Mouse (Mus musculus) forebrain, embryonic 15.5 days (tissue): ENCODE measurements around the gene Syk. TPM values are rescaled to one million over a fixed set of nuclear protein-coding genes. Genes with fewer than 3 reads are reported as not detected.

Source experiments
- ATAC-seq: fragments of 200-750 bp; cut with Nextera tagmentation; replicated peaks from 2 replicates; pipeline ENCODE4 v1.8.0; 2017; ENCODE audit warnings: mild to moderate bottlenecking, moderate TSS enrichment, moderate library complexity
- H3K27ac ChIP-seq: fragments of 300-500 bp; sonication (generic); replicated peaks from 2 replicates; pipeline ENCODE4 v1.5.1; 2015; ENCODE audit warnings: mild to moderate bottlenecking, inconsistent platforms
- H3K27me3 ChIP-seq: fragments of 300-500 bp; sonication (generic); 2 replicates; pipeline ENCODE4 v1.6.1; 2015; ENCODE audit warnings: inconsistent platforms
- H3K36me3 ChIP-seq: fragments of 300-500 bp; sonication (generic); 2 replicates; pipeline ENCODE4 v1.6.1; 2015; ENCODE audit warnings: mild to moderate bottlenecking, inconsistent platforms
- H3K4me1 ChIP-seq: fragments of 300-500 bp; sonication (generic); 2 replicates; pipeline ENCODE4 v1.6.1; 2015; ENCODE audit warnings: inconsistent platforms
- H3K4me2 ChIP-seq: fragments of 300-500 bp; sonication (generic); replicated peaks from 2 replicates; pipeline ENCODE4 v1.6.1; 2015; ENCODE audit warnings: mild to moderate bottlenecking, inconsistent platforms
- H3K4me3 ChIP-seq: fragments of 300-500 bp; sonication (generic); 2 replicates; pipeline ENCODE4 v1.5.1; 2015; ENCODE audit warnings: mild to moderate bottlenecking, inconsistent platforms
- H3K9ac ChIP-seq: fragments of 300-500 bp; sonication (generic); replicated peaks from 2 replicates; pipeline ENCODE4 v1.6.1; 2015; ENCODE audit warnings: mild to moderate bottlenecking, inconsistent platforms
- H3K9me3 ChIP-seq: fragments of 300-500 bp; sonication (generic); 2 replicates; pipeline ENCODE4 v1.6.1; 2016; ENCODE audit warnings: inconsistent platforms
- WGBS: fragments of 180-500 bp; shearing (Covaris S2); methylation state at CpG from one replicate; pipeline ENCODE4 v1.1.7; 2015; ENCODE audit warnings: mixed read lengths; 5-methylcytosine and 5-hydroxymethylcytosine counted together
- polyA plus RNA-seq: library from polyadenylated mRNA; unstranded; fragments of >200 nt; fragmentation: Nextera tagmentation; extraction: Ambion mirVana; gene quantifications from 2 replicates; pipeline ENCODE4 v1.2.1, GENCODE M21; 2015

The Syk gene
- polyA plus RNA-seq, 1 experiment from 2014 or later: 1.2 TPM

- no peak overlapping the region for H3K27ac ChIP-seq
- H3K9me3 ChIP-seq: no peaks in the 10 kb centered on the region
- no peak overlapping the region for H3K4me3 ChIP-seq
- H3K27me3 ChIP-seq: no peaks in the 10 kb centered on the region
- WGBS: 90% methylated on average over 10 of the region's 10 CpGs
- no peak for ATAC-seq
- no peaks in the 10 kb centered on the region for H3K36me3 ChIP-seq
- H3K9ac ChIP-seq: no peak overlapping the region
- no peak overlapping the region for H3K4me2 ChIP-seq
- H3K4me1 ChIP-seq: 0 out of 2 replicates have a peak, but pooled peaks cover 6% of the 10 kb centered on the region
Measured at GRCm38 (mm10) chr13:52636176-52636748, 53.3 kb downstream of the Syk start.

DNA sequence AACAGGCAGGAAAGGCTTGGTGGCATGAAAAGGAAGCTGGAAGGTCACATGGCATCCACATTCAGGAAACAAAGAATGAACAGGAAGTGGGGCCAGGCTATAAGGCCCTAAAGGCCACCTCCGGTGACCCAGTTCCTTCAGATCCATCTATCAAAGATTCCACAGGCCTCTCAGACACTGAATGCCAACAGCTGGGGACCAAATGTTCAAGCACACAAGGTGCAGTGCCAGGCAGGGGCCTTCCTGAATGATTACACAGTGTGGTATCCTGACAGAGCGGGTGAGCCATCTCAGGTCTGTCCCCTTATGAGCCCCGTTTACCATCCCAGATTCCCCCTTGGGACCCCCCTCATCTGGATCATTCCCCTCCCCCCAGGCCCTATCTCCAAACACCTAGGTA is 63.6 kb downstream of the Syk start:
- no peaks in the 10 kb centered on the region for H3K27me3 ChIP-seq

DNA sequence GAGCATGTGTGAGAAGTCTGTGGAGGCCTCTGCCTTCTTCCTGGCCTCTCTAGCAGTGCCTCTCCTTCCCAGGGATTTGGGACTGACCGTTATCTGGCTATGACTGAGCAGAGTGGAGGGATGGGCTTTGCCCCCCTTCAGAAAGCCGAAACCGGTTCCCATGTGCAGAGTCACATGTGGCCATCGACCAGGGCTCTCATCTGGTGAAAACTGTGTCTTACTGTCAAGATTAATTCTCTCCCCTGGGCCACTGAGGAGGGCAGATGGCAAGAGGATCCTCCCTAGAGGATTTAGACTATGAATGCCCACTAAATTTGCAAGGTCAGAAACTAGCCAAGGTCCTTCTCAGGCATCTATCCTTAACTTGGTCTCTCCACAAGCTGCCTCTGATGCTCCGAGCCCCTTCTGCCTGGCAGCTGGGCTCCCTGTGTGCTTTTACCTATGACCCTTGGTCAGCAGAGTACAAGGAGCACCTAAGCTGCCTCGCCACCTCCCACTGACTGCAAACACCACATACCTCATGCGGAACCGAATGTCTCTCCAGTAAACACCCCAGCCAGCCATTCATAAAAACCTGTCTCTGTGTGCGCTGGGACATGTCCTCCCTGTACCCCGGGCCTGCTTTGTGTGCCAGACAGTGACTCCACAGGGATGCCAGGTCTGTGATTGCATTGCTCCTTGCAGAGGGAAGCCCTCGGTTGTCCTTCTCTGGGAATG is 65.2 kb downstream of the Syk start:
- Histone ChIP-seq H3K9me3 (no peaks in the 10 kb centered on the region), H3K4me3 (no peak overlapping the region), H3K27ac (no peak overlapping the region), H3K4me2 (no peak overlapping the region), H3K27me3 (no peaks in the 10 kb centered on the region), H3K36me3 (no peaks in the 10 kb centered on the region), H3K4me1 (no peaks in the 10 kb centered on the region), H3K9ac (no peak overlapping the region)
- ATAC-seq: no peak
- WGBS: 59% methylated on average over 11 of the region's 11 CpGs

More for the DNA sequence above, 63.6 kb downstream of the Syk start:
- Histone ChIP-seq H3K4me2 (no peak overlapping the region), H3K36me3 (no peaks in the 10 kb centered on the region), H3K27ac (no peak overlapping the region), H3K4me1 (no peaks in the 10 kb centered on the region), H3K4me3 (no peak overlapping the region), H3K9me3 (no peaks in the 10 kb centered on the region), H3K9ac (no peak overlapping the region)
- no peak for ATAC-seq
- WGBS: 89% methylated on average over 3 of the region's 3 CpGs

DNA sequence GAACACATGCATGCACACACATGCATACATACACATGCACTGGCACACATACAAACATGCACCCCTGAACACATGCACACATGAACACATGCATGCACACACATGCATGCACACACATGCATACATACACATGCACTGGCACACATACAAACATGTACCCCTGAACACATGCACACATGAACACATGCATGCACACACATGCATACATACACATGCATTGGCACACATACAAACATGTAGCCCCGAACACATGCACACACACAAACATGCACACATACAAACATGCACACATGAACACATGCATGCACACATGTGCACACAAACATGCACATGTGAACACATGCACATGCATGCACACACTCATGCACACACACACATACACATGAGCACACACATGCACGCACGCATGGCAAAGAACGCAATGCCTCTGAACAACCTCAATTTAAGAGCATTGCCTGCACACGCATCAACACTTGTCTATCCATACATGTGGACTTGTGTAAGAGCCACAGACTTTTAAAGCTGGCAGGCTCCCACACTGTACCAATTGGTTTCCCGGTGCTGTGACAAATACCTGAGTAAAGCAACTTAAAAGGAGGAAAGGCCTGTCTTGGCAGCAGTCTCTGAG is 66.9 kb downstream of the Syk start:
- H3K4me2 ChIP-seq: no peak overlapping the region
- no peaks in the 10 kb centered on the region for H3K36me3 ChIP-seq
- H3K9ac ChIP-seq: no peak overlapping the region
- H3K27ac ChIP-seq: no peak overlapping the region
- no peak for ATAC-seq
- 95% methylated on average over 6 of the region's 6 CpGs for WGBS
- H3K9me3 ChIP-seq: no peaks in the 10 kb centered on the region
- H3K4me1 ChIP-seq: peaks cover 5% of the 10 kb centered on the region; the same call in 1 of the 2 replicates
- no peak overlapping the region for H3K4me3 ChIP-seq
- H3K27me3 ChIP-seq: no peaks in the 10 kb centered on the region

GRCm38 (mm10) chr13:52651383-52652252 is 68.6 kb downstream of the Syk start:
- no peaks in the 10 kb centered on the region for H3K27me3 ChIP-seq
- H3K9me3 ChIP-seq: no peaks in the 10 kb centered on the region
- no peak overlapping the region for H3K27ac ChIP-seq
- no peak overlapping the region for H3K4me2 ChIP-seq
- H3K4me1 ChIP-seq: peaks cover 5% of the 10 kb centered on the region; the same call in 1 of the 2 replicates
- ATAC-seq: no peak
- no peak overlapping the region for H3K4me3 ChIP-seq
- H3K36me3 ChIP-seq: no peaks in the 10 kb centered on the region
- 53% methylated on average over 11 of the region's 12 CpGs for WGBS
- H3K9ac ChIP-seq: no peak overlapping the region

- Histone ChIP-seq H3K4me3 (no peak overlapping the region), H3K4me1 (peaks cover 5% of the 10 kb centered on the region; the same call in 1 of the 2 replicates), H3K4me2 (no peak overlapping the region), H3K27ac (no peak overlapping the region), H3K36me3 (no peaks in the 10 kb centered on the region), H3K9ac (no peak overlapping the region), H3K9me3 (no peaks in the 10 kb centered on the region), H3K27me3 (no peaks in the 10 kb centered on the region)
- ATAC-seq: no peak
- 88% methylated on average over 8 of the region's 8 CpGs for WGBS
Measured at GRCm38 (mm10) chr13:52652253-52652628, 69.3 kb downstream of the Syk start.

DNA sequence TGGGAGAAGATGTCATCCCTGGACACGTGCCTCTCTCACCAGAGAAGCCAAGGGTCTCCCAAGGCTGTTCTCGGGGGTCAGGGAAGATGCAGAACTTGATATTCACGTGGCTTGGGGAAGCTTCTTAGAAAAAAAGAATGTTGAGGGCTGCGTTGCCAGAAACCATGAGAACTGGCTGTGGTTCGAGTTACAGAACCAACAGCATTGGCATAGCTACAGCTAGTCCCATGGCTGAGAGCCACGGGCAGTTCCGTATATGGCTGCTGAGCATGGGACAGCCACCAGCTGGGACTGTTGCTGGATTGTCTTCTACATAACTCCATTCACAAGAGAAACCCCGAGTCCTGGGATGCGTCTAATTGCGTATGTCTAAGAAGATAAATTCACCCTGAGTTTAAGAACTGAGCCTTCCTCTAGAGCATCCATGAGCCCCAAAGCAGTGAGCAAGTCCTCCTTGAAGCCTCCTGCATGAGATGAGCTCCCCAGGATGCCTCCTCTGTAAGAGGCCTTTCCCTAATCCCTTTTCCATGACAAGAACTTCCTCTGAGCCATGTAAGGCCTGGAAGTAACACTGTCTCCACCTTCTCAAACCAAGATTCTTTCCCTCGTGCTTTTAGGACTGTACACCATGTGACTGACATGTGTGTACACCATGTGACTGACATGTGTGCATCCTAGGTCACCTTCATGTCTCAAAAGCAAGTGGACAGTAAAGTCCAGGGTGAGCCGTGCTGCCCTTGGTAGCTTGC is 71.3 kb downstream of the Syk start:
- Histone ChIP-seq H3K27me3 (no peaks in the 10 kb centered on the region), H3K9ac (no peak overlapping the region), H3K4me2 (no peak overlapping the region), H3K4me3 (no peak overlapping the region), H3K27ac (0 out of 2 replicates have a peak overlapping the region, but pooled peaks have one; percentile 24), H3K36me3 (no peaks in the 10 kb centered on the region), H3K4me1 (peaks cover 5% of the 10 kb centered on the region; the same call in 1 of the 2 replicates), H3K9me3 (no peaks in the 10 kb centered on the region)
- no peak for ATAC-seq
- WGBS: 66% methylated on average over 12 of the region's 12 CpGs

DNA sequence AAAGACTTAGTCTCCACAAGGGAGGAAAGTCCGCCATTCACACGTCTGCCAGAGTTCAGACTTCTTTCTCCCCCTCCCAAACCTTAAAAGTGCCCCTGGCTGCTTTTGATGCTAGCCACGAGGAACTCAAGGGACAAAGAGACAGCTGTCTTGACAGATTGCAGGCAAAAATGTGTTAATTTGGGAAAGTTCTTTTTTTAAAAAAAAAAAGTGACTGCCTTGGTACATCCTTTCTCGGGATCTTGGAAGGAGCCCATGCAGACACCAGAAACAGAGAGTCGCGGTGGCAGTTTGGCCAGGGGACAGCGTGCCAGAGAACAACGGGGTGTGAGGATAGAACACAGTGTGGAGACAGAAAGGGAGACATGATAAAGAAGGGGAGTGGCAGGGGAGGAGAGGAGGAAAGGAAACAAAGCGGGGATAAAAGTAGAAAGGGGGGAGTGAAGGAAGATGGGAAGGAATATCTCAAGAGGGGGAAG is 71.9 kb downstream of the Syk start:
- 49% methylated on average over 9 of the region's 9 CpGs for WGBS
- H3K27me3 ChIP-seq: no peaks in the 10 kb centered on the region
- no peaks in the 10 kb centered on the region for H3K36me3 ChIP-seq
- H3K4me3 ChIP-seq: no peak overlapping the region
- H3K4me2 ChIP-seq: no peak overlapping the region
- H3K9me3 ChIP-seq: no peaks in the 10 kb centered on the region
- peaks cover 5% of the 10 kb centered on the region; the same call in 1 of the 2 replicates for H3K4me1 ChIP-seq
- no peak for ATAC-seq
- H3K9ac ChIP-seq: no peak overlapping the region
- 0 out of 2 replicates have a peak overlapping the region, but pooled peaks have one; percentile 24 for H3K27ac ChIP-seq

GRCm38 (mm10) chr13:52657966-52658365 is 75.0 kb downstream of the Syk start:
- no peak overlapping the region for H3K4me3 ChIP-seq
- H3K36me3 ChIP-seq: no peaks in the 10 kb centered on the region
- WGBS: 91% methylated on average over 7 of the region's 7 CpGs
- H3K4me1 ChIP-seq: peaks cover 5% of the 10 kb centered on the region; the same call in 1 of the 2 replicates
- H3K4me2 ChIP-seq: no peak overlapping the region
- no peak overlapping the region for H3K9ac ChIP-seq
- H3K27me3 ChIP-seq: no peaks in the 10 kb centered on the region
- no peak for ATAC-seq
- H3K27ac ChIP-seq: no peak overlapping the region
- no peaks in the 10 kb centered on the region for H3K9me3 ChIP-seq

- Histone ChIP-seq H3K27me3 (no peaks in the 10 kb centered on the region), H3K9ac (no peak overlapping the region), H3K4me1 (peaks cover 5% of the 10 kb centered on the region; the same call in 1 of the 2 replicates), H3K36me3 (no peaks in the 10 kb centered on the region), H3K4me3 (no peak overlapping the region), H3K9me3 (no peaks in the 10 kb centered on the region), H3K27ac (no peak overlapping the region), H3K4me2 (no peak overlapping the region)
- 0 out of 2 replicates have a peak, but pooled peaks have one; percentile 23 for ATAC-seq
- WGBS: 11% methylated on average over 8 of the region's 8 CpGs
Measured at GRCm38 (mm10) chr13:52658477-52658876, 75.5 kb downstream of the Syk start.

DNA sequence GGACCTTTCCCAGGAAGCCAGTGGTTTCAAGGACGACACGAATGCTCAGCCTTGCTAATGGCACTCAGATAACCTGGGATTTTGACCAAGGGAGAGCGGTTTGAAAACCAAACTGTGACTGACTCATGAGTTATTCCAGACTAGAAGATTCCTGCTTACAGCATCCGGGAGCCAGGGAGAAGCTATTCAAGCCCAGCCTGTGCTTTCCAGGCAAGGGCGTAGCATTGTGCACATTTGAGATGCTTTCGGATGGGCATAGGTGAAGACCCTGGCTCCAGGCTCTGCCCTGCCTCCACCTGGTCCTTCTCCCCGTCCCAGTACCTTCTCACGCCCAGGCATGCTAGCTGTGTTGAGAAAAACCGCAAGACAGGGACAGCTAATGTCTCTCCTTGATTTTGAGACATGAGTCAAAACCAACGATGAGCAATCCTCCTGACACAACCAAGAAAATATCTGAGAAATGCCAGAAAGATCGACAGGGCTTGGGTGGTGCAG is 76.2 kb downstream of the Syk start:
- Histone ChIP-seq H3K36me3 (no peaks in the 10 kb centered on the region), H3K4me3 (no peak overlapping the region), H3K4me2 (no peak overlapping the region), H3K9me3 (no peaks in the 10 kb centered on the region), H3K27me3 (no peaks in the 10 kb centered on the region), H3K4me1 (peaks cover 5% of the 10 kb centered on the region; the same call in 1 of the 2 replicates), H3K27ac (no peak overlapping the region), H3K9ac (no peak overlapping the region)
- no peak for ATAC-seq
- WGBS: 91% methylated on average over 11 of the region's 11 CpGs
